Mouse (Mus musculus): ENCODE results near the gene Fbxw22.
"Not testable (repeated sequence)": the region's sequence is repeated elsewhere in the genome, so short reads cannot be mapped to it uniquely, and the experiment has no call there.

Gene Fbxw22

GRCm38 (mm10) chr9:109404196-109404595 lies at the start of gene Fbxw22:
Gene Fbxw22, minus strand, starts transcription at chr9:109404296.
- DNase-seq (ENCODE audit: low spot score in 2 of 2): not testable (repeated sequence)

- DNase-seq (ENCODE audit: low spot score in 2 of 2): no peak
These were observed 44.9 kb upstream of the Fbxw22 start, which contains the start of gene Fbxw16 for GRCm38 (mm10) chr9:109449040-109449439. Gene Fbxw16, minus strand, starts transcription at chr9:109449140.

- no peak for DNase-seq (ENCODE audit: low spot score in 2 of 2)
These were observed 28.9 kb upstream of the Fbxw22 start for GRCm38 (mm10) chr9:109432956-109433355.

GRCm38 (mm10) chr9:109339559-109339958 lies 64.5 kb downstream of the Fbxw22 start, which contains the start of gene Fbxw28:
Gene Fbxw28, minus strand, starts transcription at chr9:109339659.
- DNase-seq (ENCODE audit: low spot score in 2 of 2): not testable (repeated sequence)

Measured in spleen, postnatal 4 days (tissue).